8 mouse cellular contexts compared by ENCODE assay signal in the genomic region with DNA sequence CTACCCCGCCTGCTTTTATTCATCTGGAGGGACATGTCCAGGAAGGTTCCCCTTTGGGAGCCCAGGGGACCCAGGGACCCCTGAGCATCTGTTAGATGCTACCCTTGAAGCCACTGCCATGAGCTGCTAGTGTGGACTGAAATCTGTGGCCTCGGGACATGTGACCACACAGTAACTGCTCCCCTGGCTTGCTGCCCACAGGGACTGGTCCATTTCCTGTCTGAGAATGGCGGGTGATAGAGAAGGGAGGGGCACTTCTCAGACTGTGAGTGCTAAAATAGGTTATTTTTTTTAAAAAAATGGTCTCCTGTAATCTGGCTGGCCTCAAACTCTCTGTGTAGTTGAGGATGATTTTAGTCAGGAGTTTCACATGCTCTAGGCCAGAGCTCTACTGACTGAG. TPM values are rescaled to one million over a fixed set of nuclear protein-coding genes. Genes with fewer than 3 reads are reported as not detected.
DNase-seq lines count a peak whose midpoint lies in the region; ATAC-seq lines count a peak whose summit lies in the region.

No protein-coding gene starts in this region.

- no peak overlapping the region for H3K4me3 ChIP-seq in heart, embryonic 12.5 days
- H3K4me3 ChIP-seq in lung, embryonic 15.5 days: no peak overlapping the region

- H3K9me3 ChIP-seq in heart, embryonic 12.5 days (replicated peaks): no peaks in the 10 kb centered on the region
- H3K9me3 ChIP-seq in lung, embryonic 15.5 days: no peaks in the 10 kb centered on the region

- 21% methylated on average over 3 of the region's 3 CpGs for WGBS in heart, embryonic 12.5 days
- 9% methylated on average over 3 of the region's 3 CpGs for WGBS in lung, embryonic 15.5 days

- H3K9ac ChIP-seq in heart, embryonic 12.5 days: peak overlapping the region; percentile 51; the same call in 1 of the 2 replicates
- H3K9ac ChIP-seq in lung, embryonic 15.5 days: 0 out of 2 replicates have a peak overlapping the region, but pooled peaks have one; percentile 18

- peaks cover 91% of the 10 kb centered on the region for H3K4me1 ChIP-seq in heart, embryonic 12.5 days (replicated peaks)
- peaks cover 87% of the 10 kb centered on the region for H3K4me1 ChIP-seq in lung, embryonic 15.5 days

- 0 out of 2 replicates have a peak, but pooled peaks cover 5% of the 10 kb centered on the region for H3K36me3 ChIP-seq in heart, embryonic 12.5 days
- H3K36me3 ChIP-seq in lung, embryonic 15.5 days: no peaks in the 10 kb centered on the region

- peak overlapping the region; percentile 81; the same call in 1 of the 2 replicates for H3K4me2 ChIP-seq in heart, embryonic 12.5 days
- H3K4me2 ChIP-seq in lung, embryonic 15.5 days: peak overlapping the region; percentile 75

- H3K27me3 ChIP-seq in heart, embryonic 12.5 days (replicated peaks): no peaks in the 10 kb centered on the region
- H3K27me3 ChIP-seq in lung, embryonic 15.5 days: no peaks in the 10 kb centered on the region

- H3K27ac ChIP-seq in heart, embryonic 12.5 days (ENCODE audit: poor library complexity, severe bottlenecking): peak overlapping the region; percentile 95
- H3K27ac ChIP-seq in lung, embryonic 15.5 days: peak overlapping the region; percentile 93

- ATAC-seq in heart, embryonic 12.5 days (ENCODE audit: insufficient number of reproducible peaks, low FRiP score): peak; percentile 58; the same call in 1 of the 2 replicates
- ATAC-seq in lung, embryonic 15.5 days (ENCODE audit: borderline replicate concordance, extremely low read depth, low FRiP score, low TSS enrichment): peak; percentile 55

- peak; percentile 75 to 77 for DNase-seq in right cerebral cortex, postnatal 10 days (ENCODE audit: low spot score in 2 of 2)
- DNase-seq in right cerebral cortex, postnatal 25 days: no peak
- DNase-seq in cerebellum, postnatal 36 days: peak; percentile 36 to 58
- peak; percentile 86 for DNase-seq in kidney, adult 9 months
- peak; percentile 60 for DNase-seq in right cerebral cortex, postnatal 4 days
- no peak for DNase-seq in thymus, adult 18-20 months

RNA-seq across cellular contexts. Expression of gene Fam129b, which starts 5.8 kb away (rescaled TPM):
- polyA plus RNA-seq in heart, embryonic 12.5 days (2016; fragmentation: Nextera tagmentation; extraction: Ambion mirVana): 62.0 and 64.4 TPM in 2 replicates
- polyA plus RNA-seq in lung, embryonic 15.5 days (2015; fragmentation: Nextera tagmentation; extraction: Ambion mirVana): 114 and 117 TPM in 2 replicates

RNA-seq across cellular contexts. Expression of gene Stxbp1, which starts 34.7 kb away (rescaled TPM):
- polyA plus RNA-seq in heart, embryonic 12.5 days (2016; fragmentation: Nextera tagmentation; extraction: Ambion mirVana): 30.8 and 31.1 TPM in 2 replicates
- polyA plus RNA-seq in lung, embryonic 15.5 days (2015; fragmentation: Nextera tagmentation; extraction: Ambion mirVana): 21.0 and 22.3 TPM in 2 replicates

Comparison
In these comparisons a context has a peak if more than half of its experiments do, and no peak if none do; other contexts are left out.
1. DNase-seq: peak in right cerebral cortex, postnatal 10 days (2 of 2), cerebellum, postnatal 36 days (2 of 2), kidney, adult 9 months (single experiment) and right cerebral cortex, postnatal 4 days (single experiment); none in right cerebral cortex, postnatal 25 days (single experiment) and thymus, adult 18-20 months (0 of 2).